Comparison of ENCODE assay signal across 9 mouse cellular contexts in genomic region chr1:86381027-86381426, GRCm38 (mm10). TPM values are rescaled to one million over a fixed set of nuclear protein-coding genes. Genes with fewer than 3 reads are reported as not detected.
DNase-seq lines count a peak whose midpoint lies in the region; ATAC-seq and TF ChIP-seq lines count a peak whose summit lies in the region.
"Had no signal": no experiment of that assay in that cellular context is flagged by ENCODE, and none has a peak within 500 bp of the region (broad histone marks: within the 10 kb centered on the region; RNA-seq: fewer than 3 reads in every experiment).

No protein-coding gene starts in this region.

- no peak overlapping the region for H3K4me3 ChIP-seq in kidney, postnatal 0 days (replicated peaks; ENCODE audit: low read depth, low read length)
- H3K4me3 ChIP-seq in lung, embryonic 15.5 days: no peak overlapping the region
- H3K4me3 ChIP-seq: limb, embryonic 13.5 days had no signal

- TF ChIP-seq CTCF in kidney, postnatal 0 days (IDR thresholded peaks at IDR 0.05; ENCODE audit: low read depth): peak; percentile 70

- H3K4me2 ChIP-seq in kidney, postnatal 0 days (ENCODE audit: low read length): 0 out of 2 replicates have a peak overlapping the region, but pooled peaks have one; percentile 11
- H3K4me2 ChIP-seq in lung, embryonic 15.5 days: peak overlapping the region; percentile 21; the same call in 1 of the 2 replicates
- H3K4me2 ChIP-seq: limb, embryonic 13.5 days had no signal

- H3K4me1 ChIP-seq in kidney, postnatal 0 days (replicated peaks; ENCODE audit: insufficient read depth, low read length): 0 out of 2 replicates have a peak, but pooled peaks cover 5% of the 10 kb centered on the region
- H3K4me1 ChIP-seq in lung, embryonic 15.5 days: 0 out of 2 replicates have a peak, but pooled peaks cover 4% of the 10 kb centered on the region

- WGBS in kidney, postnatal 0 days: 31% methylated on average over 13 of the region's 13 CpGs
- WGBS in lung, embryonic 15.5 days: 16% methylated on average over 13 of the region's 13 CpGs

- H3K27me3 ChIP-seq in kidney, postnatal 0 days (ENCODE audit: insufficient read depth, low read length): no peaks in the 10 kb centered on the region
- no peaks in the 10 kb centered on the region for H3K27me3 ChIP-seq in lung, embryonic 15.5 days
- H3K27me3 ChIP-seq: limb, embryonic 13.5 days had no signal

- H3K36me3 ChIP-seq in kidney, postnatal 0 days (ENCODE audit: insufficient read depth, low read length): no peaks in the 10 kb centered on the region
- H3K36me3 ChIP-seq in lung, embryonic 15.5 days: no peaks in the 10 kb centered on the region
- H3K36me3 ChIP-seq: limb, embryonic 13.5 days had no signal

- peak; percentile 37 to 47 for DNase-seq in heart, adult 18-20 months
- no peak for DNase-seq in heart, adult 8-10 months (ENCODE audit: low spot score)
- DNase-seq in WW6 (ENCODE audit: low read depth, low spot score): peak; percentile 84
- peak; percentile 60 to 74 for DNase-seq in cerebellum, postnatal 10 days
- DNase-seq in kidney, postnatal 0 days (ENCODE audit: low spot score): peak; percentile 56
- DNase-seq in skeletal muscle tissue, adult 2 months (ENCODE audit: low read depth, low spot score): peak; percentile 73

- no peak overlapping the region for H3K27ac ChIP-seq in kidney, postnatal 0 days
- no peak overlapping the region for H3K27ac ChIP-seq in lung, embryonic 15.5 days
- H3K27ac ChIP-seq: limb, embryonic 13.5 days had no signal

- H3K9ac ChIP-seq in kidney, postnatal 0 days (ENCODE audit: low read depth, low read length): no peak overlapping the region
- no peak overlapping the region for H3K9ac ChIP-seq in lung, embryonic 15.5 days
- H3K9ac ChIP-seq: limb, embryonic 13.5 days had no signal

- no peaks in the 10 kb centered on the region for H3K9me3 ChIP-seq in kidney, postnatal 0 days (replicated peaks; ENCODE audit: low read length)
- H3K9me3 ChIP-seq in lung, embryonic 15.5 days: no peaks in the 10 kb centered on the region
- H3K9me3 ChIP-seq: limb, embryonic 13.5 days had no signal

- peak; percentile 85 for ATAC-seq in granulocyte monocyte progenitor cell, adult 5-6 weeks (replicated peaks; ENCODE audit: poor library complexity, severe bottlenecking)
- 0 out of 2 replicates have a peak, but pooled peaks have one; percentile 15 for ATAC-seq in kidney, postnatal 0 days (replicated peaks; ENCODE audit: low FRiP score, low read depth)
- ATAC-seq in lung, embryonic 15.5 days (ENCODE audit: borderline replicate concordance, extremely low read depth, low FRiP score, low TSS enrichment): peak; percentile 53; the same call in 1 of the 2 replicates

RNA-seq across cellular contexts. Expression of gene Ncl, which starts 21.8 kb away (rescaled TPM):
- 100 to 1,000 TPM; 105 to 113 TPM for total RNA-seq in heart, adult 18-20 months (2021)
- 100 to 1,000 TPM; 111 to 154 (median 130) TPM for total RNA-seq in heart, adult 8-10 months (2022)
- total RNA-seq in granulocyte monocyte progenitor cell, adult 5-6 weeks (2014; fragmentation: Nextera tagmentation): 715 and 728 TPM in 2 replicates
- total RNA-seq in granulocyte monocyte progenitor cell, adult 5-6 weeks (2017): 917 and 958 TPM in 2 replicates
- 295 and 332 TPM in 2 replicates for polyA plus RNA-seq in kidney, postnatal 0 days (2015; fragmentation: Nextera tagmentation; extraction: Ambion mirVana)
- 342 and 365 TPM in 2 replicates for polyA plus RNA-seq in lung, embryonic 15.5 days (2015; fragmentation: Nextera tagmentation; extraction: Ambion mirVana)

RNA-seq across cellular contexts. Expression of gene Nmur1, which starts 45.0 kb away (rescaled TPM):
- total RNA-seq in heart, adult 18-20 months (2021): not detected
- not detected for total RNA-seq in heart, adult 8-10 months (2022)
- not detected in 2 replicates for total RNA-seq in granulocyte monocyte progenitor cell, adult 5-6 weeks (2014; fragmentation: Nextera tagmentation)
- not detected in 2 replicates for total RNA-seq in granulocyte monocyte progenitor cell, adult 5-6 weeks (2017)
- polyA plus RNA-seq in kidney, postnatal 0 days (2015; fragmentation: Nextera tagmentation; extraction: Ambion mirVana): not detected in 2 replicates
- 0.17 TPM in 1 of 2 replicates, not detected in the other for polyA plus RNA-seq in lung, embryonic 15.5 days (2015; fragmentation: Nextera tagmentation; extraction: Ambion mirVana)
- polyA plus RNA-seq: limb, embryonic 13.5 days had no signal

RNA-seq across cellular contexts. Expression of gene Tex44, which starts 45.1 kb away (rescaled TPM):
- not detected for total RNA-seq in heart, adult 18-20 months (2021)
- not detected for total RNA-seq in heart, adult 8-10 months (2022)
- not detected in 2 replicates for total RNA-seq in granulocyte monocyte progenitor cell, adult 5-6 weeks (2014; fragmentation: Nextera tagmentation)
- total RNA-seq in granulocyte monocyte progenitor cell, adult 5-6 weeks (2017): not detected in 2 replicates
- polyA plus RNA-seq in kidney, postnatal 0 days (2015; fragmentation: Nextera tagmentation; extraction: Ambion mirVana): not detected in 2 replicates
- polyA plus RNA-seq in lung, embryonic 15.5 days (2015; fragmentation: Nextera tagmentation; extraction: Ambion mirVana): not detected in 2 replicates
- polyA plus RNA-seq: limb, embryonic 13.5 days had no signal

Comparison
In these comparisons a context has a peak if more than half of its experiments do, and no peak if none do; other contexts are left out.
1. ATAC-seq: peak in every context shown above with its lines; median percentile 85 in granulocyte monocyte progenitor cell, adult 5-6 weeks; 53 in lung, embryonic 15.5 days; 15 in kidney, postnatal 0 days.
2. RNA of gene Ncl, which starts 21.8 kb away (total RNA-seq): 715 to 958 TPM in granulocyte monocyte progenitor cell, adult 5-6 weeks; 111 to 154 TPM in heart, adult 8-10 months and 105 to 113 TPM in heart, adult 18-20 months; every median in the first group is over 4 times any median in the second.